Mouse (Mus musculus) cerebellum, postnatal 14 days (tissue): Measurements from ENCODE around the gene Ccnf.

Experiments used
- DNase-seq, 2 experiments: peaks; one replicate each; pipeline ENCODE4 v3.0.0; 2021; ENCODE audit warnings: mixed read lengths in 2 of 2

Gene Ccnf

GRCm38 (mm10) chr17:24251320-24252069, at the start of gene Ccnf:
TSS of gene Ccnf (minus strand) at chr17:24251484.
- peak; percentile 96 for DNase-seq

DNA sequence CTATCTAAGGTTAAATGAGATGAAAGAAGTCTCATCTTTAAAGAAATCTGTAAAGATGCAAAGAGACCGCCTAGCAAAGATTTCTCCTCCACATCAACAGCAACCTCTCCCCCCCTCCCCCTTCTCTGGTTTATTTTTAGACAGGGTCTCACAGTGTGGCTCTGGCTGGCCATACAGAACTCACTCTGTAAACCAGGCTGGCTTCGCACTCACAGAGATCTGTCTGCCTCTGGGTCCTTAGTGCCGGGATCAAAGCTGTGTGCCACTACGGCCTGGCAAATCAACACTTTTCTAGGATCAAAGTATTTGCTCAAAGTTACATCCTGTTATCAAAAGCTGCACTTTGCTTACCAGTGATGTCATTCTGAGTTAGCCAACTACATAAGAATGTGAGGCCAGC, 49.4 kb upstream of the Ccnf start:
- peak; percentile 19 to 29 for DNase-seq

GRCm38 (mm10) chr17:24289338-24289737, 38.1 kb upstream of the Ccnf start:
- DNase-seq = no peak

DNA sequence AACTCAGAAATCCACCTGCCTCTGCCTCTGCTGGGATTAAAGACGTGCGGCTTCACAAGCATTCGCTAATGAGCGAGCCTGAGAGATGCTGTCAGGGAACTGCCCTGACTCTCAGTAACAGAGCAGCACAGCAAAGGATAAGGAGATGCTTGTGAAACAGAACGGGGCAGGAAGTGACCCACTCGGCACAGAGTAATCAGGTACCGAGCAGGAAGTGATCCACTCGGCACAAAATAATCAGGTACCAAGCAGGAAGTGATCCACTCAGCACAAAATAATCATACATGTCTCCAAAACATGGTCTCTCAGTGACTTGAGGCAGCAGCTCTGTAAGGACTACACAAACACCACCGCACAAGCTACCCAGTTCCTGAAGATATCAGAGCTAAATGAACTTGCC, 37.2 kb upstream of the Ccnf start:
- no peak for DNase-seq

DNA sequence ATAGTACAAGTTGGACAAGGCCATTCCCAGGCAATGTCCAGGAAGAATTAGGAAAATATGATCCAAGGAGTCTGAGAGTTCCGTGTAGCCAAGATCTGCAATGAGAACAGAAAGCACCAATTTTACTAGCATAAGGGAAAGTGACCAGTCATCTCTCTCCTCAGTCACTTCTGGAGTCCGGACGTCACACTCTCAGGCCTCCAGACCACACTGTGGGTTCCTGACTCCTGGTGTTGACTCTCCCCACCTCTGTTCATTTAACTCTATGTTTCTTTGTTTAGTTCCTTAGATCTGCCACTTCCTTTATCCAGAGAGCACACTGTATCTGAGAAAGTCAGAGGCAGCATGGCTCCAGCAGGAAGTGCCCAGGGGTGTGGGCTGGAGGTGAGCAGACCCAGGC, 34.4 kb upstream of the Ccnf start:
- DNase-seq = no peak

DNA sequence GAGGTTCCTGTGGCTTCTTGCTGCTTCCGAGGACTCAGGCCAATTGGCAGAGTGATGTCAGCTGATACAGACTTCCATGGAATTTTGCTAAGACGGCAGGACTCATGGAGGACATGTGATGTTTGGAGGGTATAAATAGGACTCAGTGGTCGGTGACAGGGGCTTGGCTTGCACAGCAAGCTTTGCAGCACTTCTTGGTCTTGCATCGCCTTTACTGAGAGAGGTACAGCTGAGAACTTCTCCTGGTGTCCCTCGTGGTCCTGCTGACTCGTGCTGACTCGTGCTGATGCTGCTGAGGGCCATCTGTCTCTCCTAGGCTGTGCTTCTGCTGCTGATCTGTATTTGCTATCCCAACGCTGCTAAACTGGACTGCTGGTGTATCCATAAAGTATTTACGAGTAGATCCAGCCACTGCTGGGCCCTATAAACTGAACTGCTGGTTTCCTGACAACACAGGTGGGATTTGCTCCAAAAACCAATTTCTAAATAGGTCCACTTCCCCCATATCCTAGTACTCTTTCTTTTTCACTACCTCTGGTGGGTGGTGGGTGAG, 32.1 kb upstream of the Ccnf start:
- peak; percentile 32 to 60 for DNase-seq

DNA sequence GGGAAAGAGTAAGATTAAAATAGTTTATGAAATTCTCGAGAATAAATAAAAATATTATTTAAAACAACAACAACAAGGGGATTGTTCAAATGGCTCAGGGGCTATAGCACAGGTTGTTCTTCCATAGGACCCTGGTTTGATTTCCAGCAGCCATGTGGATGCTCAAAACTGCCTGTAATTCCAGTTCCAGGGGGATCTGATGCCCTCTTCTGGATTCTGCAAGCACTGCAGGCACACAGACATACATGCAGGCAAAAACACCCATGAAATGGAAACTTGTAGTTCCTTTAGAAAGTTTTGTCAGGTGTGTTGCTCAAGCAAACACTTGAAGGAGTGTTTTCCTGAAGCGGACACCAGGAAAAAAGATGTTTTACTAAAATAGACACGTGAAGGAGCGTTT, 31.4 kb upstream of the Ccnf start:
- peak; percentile 30 to 41 for DNase-seq

- no peak for DNase-seq
Observed at GRCm38 (mm10) chr17:24279907-24280306, 28.6 kb upstream of the Ccnf start.

GRCm38 (mm10) chr17:24267133-24267532, 15.8 kb upstream of the Ccnf start:
- no peak for DNase-seq

DNA sequence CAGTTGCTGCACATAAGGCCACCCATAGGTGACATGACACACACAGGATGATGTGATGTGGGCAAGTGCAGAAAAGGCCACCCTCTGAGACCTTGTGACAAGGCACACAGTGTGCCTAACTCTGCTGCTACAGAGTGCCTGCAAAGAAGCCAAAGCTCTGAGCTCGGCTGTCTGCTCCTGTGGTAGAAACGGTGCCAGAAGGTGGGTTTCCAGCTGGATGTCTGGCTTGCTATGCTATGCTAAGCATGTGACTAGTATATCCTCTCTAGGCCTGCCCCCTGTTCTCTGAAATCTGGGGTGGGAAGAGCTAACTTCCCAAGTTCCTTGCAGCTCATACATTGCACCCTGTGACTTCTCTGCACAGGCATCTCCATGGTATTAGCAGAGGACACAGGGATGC, 13.5 kb upstream of the Ccnf start:
- DNase-seq = peak in 1 of 2 experiments; percentile 52

DNA sequence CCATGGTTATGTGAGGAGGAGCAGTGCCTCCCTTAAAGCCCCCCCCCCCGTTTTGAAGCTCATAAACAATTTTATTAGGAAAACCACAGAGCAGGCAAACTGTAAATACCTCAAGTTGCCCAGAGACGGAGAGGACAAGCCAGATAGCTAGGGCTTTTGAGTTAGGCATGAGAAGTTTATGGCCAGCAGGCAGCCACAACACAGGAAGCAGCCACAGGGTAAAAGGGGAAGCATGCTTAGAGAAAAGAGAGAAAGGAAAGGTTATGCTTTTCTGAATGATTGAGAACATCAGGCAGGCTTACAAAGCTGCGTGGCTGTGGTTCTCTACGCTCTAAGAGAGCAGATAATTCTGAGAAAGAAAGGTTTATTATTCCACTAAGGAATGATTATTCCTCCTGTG, 9.2 kb upstream of the Ccnf start:
- no peak for DNase-seq

DNA sequence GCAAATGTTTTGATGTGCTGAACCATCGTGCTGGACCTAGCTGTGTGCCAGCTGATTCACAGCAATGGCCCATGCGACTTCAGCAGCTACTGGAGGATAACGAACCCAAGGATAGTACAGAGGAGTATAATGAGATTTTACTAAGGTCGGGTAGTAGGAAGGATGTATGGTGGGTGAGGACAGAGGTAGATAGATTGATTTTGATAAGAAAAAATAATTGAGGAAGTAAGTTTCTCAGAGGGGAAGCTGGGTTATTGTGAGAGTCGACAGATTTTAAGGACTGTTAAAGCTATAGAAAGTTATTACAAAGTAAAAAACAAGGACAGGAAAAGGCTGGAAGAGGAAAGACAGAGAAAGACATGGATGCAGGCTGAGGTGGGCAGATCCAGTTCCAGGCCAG, 8.4 kb upstream of the Ccnf start:
- no peak for DNase-seq

- no peak for DNase-seq
Observed at GRCm38 (mm10) chr17:24258981-24259380, 7.7 kb upstream of the Ccnf start.

GRCm38 (mm10) chr17:24252329-24252728, 1.0 kb upstream of the Ccnf start:
- DNase-seq = no peak

DNA sequence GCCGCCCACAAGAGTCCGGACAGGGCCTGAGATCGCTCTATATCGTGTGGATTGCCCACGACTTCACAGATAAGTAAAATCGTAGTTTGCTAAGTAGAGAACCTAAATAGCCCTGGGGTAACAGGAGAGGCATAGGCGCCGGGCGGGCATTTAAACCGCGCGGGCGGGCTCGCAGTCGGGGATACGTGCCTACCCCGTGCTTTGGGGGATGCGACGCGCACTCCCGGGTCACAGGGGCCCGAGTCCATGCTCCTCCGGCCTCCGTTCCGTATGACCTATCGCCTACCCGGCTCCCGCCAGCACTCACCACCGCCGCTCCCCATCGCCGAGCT, 330 bp downstream of the Ccnf start:
- no peak for DNase-seq

DNA sequence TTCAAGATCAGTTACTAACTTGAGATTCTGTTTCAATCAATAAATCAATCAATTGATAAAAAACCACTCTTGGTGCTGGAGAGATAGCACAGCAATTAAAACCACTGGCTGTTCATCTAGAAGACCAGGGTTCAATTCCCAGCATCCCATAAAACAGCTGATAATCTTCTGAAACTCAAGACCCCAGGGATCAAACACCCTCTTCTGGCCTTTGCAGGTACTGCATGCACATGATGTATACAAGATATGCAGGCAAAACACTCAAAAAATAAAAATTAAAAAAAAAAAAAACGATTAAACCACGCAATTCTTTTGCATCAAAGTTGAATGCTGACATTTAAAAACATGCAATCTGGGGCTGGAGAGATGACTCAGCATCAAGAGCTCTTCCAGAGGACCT, 2.6 kb downstream of the Ccnf start:
- DNase-seq = peak in 1 of 2 experiments; percentile 49

DNA sequence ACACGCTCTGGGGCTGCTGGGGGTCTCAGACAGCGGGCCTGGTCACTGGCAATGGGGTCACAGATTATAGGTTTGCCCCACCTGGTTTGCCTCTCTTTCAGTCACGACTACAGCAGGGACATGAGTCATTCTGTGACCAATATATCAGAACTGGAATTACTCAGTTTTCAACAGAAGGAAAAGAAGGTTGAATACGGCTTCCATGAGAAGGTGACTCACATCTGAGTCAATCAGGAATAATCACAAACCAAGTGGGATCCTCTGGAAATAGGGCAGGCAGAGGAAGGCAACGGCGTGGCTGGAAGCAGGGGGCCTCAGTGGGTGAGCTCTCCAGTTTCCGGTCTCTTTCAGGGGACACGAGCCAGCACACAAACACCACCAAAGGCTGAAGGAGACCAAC, 7.2 kb downstream of the Ccnf start:
- DNase-seq = no peak

DNA sequence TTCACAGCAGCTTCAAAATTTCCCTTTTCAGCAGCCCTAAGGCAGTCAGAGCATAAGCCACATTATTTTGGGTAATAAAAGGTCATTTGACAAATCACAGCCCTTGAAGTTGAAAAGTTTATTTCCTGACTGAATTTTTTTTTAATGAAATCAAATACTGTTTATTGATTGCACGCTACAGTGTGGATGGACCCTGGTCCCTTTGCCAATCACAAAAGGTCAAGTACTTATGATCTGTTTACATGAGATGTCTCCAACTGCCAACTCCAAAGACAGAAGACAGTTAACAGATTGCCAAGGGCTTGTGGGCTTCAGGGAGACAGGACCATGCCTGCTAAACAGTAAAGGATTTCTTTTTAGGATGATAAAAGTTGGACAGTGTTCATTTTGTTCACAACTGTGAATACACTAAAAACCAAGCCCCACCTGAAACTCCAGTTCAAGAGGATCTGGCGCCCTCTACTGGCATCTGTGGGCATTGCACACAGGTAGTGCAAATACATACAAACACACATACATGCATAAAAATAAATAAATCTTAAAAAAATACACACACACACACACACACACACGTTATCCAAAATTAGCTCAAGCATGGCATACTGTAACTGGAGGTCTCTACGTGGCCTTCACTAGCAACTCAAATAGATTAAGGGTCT, 7.8 kb downstream of the Ccnf start:
- DNase-seq = peak; percentile 46 to 83

DNA sequence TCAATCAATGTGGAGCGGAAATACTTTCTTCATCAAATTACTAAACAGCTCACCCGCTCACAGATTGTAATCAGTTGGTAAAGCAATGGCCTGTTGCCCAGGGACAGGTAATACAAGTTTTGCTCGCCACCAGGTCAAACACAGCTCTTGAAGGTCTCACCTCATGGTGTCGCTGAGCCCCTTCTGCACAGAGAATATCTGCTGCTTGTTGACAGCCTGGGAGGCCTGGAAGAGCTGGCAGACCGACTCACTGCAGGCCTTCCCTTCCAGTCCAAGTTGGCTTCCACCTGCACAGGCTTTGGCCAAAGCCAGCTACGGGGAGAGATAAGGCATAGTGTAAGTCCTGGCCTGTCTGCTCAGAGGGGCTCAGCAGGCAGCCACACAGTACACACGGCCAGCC, 14.4 kb downstream of the Ccnf start:
- DNase-seq = peak; percentile 81 to 86

- no peak for DNase-seq
Observed at GRCm38 (mm10) chr17:24236479-24236878, 14.8 kb downstream of the Ccnf start.

GRCm38 (mm10) chr17:24227941-24228340, 23.3 kb downstream of the Ccnf start:
- no peak for DNase-seq

GRCm38 (mm10) chr17:24226721-24227120, 24.6 kb downstream of the Ccnf start:
- no peak for DNase-seq

DNA sequence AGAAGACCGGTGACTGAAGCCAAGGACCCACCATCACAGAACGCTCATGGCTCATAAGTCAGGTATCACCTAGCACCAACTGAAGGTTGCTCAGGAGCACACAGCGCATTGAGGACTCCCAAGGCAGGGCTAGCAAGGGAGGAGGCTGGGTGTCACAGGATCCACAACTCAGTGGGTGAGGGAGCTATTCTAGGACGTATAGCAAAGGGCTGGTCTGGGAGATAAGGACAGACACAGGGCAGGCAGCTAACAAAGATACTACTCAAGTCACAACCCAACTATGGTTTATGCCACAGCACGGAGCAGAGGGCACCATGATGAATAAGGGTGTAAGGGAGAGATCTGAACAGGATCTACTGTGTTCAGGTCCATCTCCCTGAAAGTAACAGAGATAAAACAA, 25.4 kb downstream of the Ccnf start:
- DNase-seq = no peak

- DNase-seq = no peak
Observed at GRCm38 (mm10) chr17:24224741-24225140, 26.5 kb downstream of the Ccnf start.

- no peak for DNase-seq
Observed at GRCm38 (mm10) chr17:24223513-24223912, 27.8 kb downstream of the Ccnf start.
